Mouse (Mus musculus) stomach, postnatal 0 days (tissue): ENCODE data around the gene Tpbg.

Source experiments
- CTCF ChIP-seq: IDR thresholded peaks from 2 replicates; pipeline ENCODE4 v1.5.1; 2016; ENCODE audit warnings: antibody characterized with exemption, low read depth, mild to moderate bottlenecking, moderate library complexity
- EP300 ChIP-seq: optimal IDR thresholded peaks from 2 replicates; pipeline ENCODE3; 2016; ENCODE audit warnings: antibody characterized with exemption

- TF ChIP-seq CTCF (no peak), EP300 (no peak)
Measured at GRCm38 (mm10) chr9:85843891-85844646, 1.9 kb downstream of the Tpbg start.
